Mouse (Mus musculus) right cerebral cortex, adult 2 months (tissue): ENCODE measurements around the gene Tktl1.
"Not testable (repeated sequence)": the region's sequence is repeated elsewhere in the genome, so short reads cannot be mapped to it uniquely, and the experiment has no call there.

ENCODE experiments used
- DNase-seq, 2 experiments: peaks; one replicate each; pipeline ENCODE4 v3.0.0; 2021 to 2022; ENCODE audit warnings: low spot score in 2 of 2

The Tktl1 gene

DNA sequence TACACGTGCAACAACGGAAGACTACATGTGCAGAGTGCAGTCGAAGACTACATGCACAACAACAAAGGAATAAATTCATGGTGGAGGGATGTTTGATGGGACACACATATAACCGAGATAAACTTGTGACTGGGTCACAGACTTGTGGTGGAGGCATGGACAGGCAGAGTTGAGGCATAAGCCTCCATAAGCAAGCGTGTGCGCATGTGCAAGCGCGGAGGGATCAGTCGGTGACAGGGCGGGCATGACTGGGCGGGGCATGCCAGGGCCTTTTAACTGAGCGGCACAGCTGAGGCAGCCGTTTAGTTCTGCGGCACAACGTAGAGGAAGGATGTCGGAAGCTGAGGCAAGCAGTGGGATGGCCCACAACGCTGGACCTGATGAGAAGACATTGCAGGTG lies at the start of gene Tktl1:
Gene Tktl1, plus strand, starts transcription at position 301 of the 400 bp plus-strand sequence.
- DNase-seq: no peak

DNA sequence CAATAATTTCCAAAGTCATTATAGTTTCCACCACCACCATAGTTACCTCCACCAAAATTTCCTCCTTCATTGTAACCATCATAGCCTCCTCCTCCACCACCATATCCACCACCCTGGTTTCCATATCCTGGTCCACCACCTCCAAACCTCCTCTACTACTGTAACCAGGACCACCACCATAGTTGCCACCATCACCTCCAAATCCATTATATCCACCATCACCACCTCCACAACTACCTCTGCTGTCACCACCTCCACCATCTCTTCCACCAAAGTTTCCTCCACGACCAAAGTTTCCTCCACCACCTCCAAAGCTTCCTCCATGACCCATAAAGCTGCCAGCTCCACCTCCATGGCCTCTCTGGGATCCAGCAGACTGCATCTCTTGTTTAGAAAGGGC lies 41.8 kb upstream of the Tktl1 start, which contains the start of gene Mecp2:
Gene Mecp2, minus strand, starts transcription at position 101 of the 400 bp plus-strand sequence.
- DNase-seq: not testable (repeated sequence)

DNA sequence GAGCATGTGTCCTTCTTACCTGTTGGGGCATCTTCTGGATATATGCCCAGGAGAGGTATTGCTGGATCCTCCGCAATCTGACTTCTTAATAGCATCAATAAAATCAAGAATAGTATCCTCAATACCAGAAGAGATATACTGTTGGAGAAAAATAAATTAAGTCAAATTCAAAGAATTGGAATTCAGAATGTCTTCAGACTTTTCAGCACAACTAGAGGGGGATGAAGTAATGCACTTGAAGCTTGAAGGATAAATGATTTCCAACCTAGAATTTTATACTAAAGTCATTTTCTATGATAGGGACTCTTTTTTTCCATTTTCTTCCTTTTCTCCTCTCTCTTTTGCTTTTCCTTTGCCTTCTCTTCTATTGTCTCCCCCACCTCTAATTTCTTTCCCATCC lies 9.3 kb upstream of the Tktl1 start, which contains the start of gene Tex28:
Gene Tex28, minus strand, starts transcription at position 101 of the 400 bp plus-strand sequence.
- no peak for DNase-seq

DNA sequence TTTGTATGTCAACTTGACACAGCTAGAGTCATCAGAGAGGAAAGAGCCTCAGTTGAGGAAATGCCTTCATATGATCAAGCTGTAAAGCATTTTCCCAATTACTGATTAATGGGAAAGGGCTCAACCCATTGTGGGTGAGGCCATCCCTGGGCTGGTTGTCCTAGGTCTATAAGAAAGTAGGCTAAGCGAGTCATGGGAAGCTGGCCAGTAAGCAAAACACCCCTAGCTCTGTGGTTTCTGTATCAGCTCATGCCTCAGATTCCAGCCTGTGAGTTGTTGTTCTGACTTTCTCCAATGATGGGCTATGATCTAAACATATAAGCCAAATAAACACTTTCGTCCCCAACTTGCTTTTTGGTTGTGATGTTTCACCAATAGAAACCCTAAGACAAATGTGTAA lies 26.5 kb downstream of the Tktl1 start:
- DNase-seq: no peak

DNA sequence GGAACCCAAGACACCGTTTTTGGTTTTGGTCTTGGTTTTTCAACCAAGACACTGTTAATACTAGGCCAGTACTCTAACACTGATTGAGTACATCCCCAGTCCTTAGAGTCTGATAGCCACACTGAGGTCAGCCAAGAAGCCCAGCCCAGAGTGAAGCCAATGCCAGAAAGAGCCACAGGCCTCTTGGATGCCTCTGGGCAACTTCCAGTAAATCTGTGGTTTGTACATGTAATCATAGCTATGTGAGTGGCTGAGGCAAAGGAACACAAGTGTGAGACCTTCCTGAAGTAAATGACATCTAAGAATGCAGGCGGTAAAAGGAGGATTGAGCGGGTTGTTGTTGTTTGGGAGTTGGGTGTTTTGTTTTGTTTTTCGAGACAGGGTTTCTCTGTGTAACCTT lies 41.4 kb downstream of the Tktl1 start:
- DNase-seq: no peak

DNA sequence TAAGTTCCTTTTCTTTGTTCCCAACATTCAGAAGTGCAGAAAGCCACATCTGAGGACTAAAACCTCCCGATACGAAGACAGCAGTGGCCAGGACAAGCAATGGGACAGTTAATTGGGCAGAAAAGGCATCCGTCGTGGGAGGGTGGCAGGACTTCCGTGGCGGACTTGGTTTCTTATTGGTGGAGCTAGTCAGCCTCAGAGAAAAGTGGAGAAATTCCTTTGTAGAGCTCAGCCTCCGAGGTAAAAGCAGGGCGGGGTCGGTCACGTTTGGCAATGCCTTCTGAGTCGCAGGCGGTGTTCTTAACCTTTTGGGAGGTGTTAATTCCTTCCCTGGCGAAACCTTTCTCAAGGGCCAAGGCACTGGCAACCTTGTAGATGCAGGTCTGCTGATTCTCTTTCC lies 42.4 kb downstream of the Tktl1 start:
- no peak for DNase-seq

DNA sequence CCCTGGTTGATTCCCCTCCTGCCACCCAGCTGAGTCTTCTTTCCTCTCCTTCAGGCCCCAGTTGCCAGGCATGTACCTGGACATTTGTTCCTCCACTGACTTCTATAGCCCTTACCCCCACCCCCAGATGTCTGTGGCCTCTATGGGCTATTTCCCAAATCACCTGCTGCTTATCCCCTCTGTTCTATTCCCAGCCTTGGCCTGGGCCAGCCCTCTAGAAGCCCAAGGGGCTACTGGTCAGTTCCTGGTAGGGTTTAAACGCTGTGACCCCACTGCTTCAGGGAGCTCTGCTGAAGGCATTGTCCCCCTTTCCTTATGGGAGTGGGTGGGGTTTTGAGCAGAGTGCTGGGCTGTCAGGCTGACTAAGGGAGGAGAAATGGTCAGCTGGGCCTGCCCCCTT lies 43.0 kb downstream of the Tktl1 start:
- DNase-seq: not testable (repeated sequence)

DNA sequence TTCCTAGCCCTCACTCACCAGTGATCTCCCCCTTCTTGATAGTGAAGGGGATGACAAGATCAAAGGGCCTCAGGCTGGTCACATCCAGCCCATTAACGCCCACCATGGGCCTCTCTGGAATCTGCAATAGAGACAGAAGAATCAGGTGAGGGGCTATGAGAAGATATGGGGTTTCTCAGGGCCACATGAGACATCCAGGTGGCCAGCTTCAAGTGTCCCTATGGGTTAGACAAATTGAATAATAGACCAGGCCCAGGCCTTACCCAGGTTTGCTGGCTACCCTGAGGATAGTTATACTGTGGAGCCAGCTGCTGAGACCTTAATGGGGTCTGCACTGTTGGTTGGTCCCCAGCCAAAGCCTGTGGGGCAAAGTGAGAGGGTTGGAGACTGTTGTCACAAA lies 53.0 kb downstream of the Tktl1 start:
- DNase-seq: no peak

DNA sequence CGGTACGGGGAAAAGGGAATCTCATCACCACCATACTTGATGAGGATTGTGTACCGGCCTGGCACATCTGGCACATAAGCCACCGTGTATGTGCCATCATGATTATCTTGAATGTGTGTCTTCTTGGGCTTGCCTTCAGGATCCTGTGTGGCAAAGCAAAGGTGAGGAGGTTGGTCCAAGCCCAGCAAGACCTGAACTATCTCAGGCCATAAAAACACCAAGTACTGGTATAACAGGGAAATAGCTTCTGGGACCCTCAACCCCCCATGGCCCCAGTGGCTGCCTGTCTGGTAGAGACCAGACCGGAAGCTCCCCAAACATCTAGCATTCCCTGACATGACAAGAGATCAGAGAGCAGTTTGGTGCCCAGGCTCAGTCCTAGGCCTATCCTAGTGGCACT lies 56.1 kb downstream of the Tktl1 start:
- DNase-seq: no peak

DNA sequence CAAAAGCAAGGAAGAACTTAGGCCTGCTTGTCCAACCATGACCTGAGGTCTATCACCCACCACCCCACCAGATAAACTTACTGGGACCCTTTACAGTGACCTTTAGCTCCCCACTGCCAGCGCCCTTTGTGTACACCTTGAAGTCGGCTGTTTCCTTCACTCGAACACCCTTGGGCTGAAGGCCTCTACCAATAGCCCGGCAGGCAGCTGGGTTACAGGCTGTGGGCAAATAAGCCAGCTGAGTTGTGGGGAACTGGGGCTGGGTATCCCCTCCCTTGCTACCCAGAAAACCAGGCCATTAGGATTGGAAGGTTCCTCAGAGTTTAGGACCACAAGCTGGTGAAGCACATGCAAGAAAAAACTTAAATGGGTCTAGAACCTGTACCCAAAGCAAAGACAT lies 63.3 kb downstream of the Tktl1 start:
- DNase-seq: no peak

DNA sequence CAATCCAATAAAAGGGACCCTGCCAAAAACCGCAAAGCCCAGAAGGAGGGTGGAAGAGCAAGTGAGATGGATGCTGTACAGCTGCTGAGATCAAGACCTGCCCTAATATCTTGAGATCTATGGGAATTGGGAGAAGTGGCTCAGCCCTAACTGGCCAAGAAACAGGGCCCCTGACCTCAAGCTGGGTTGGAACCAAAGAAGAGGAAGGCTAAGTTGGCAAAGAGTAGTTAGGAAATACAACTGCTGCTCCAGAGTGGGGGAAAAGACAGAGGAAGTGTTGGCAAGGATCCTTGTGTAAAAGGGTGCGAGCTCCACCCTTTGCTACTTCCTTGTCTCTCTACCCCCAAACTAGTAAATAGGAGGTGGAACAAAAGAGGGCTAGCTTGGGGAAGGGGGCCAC lies 66.3 kb downstream of the Tktl1 start:
- DNase-seq: no peak

DNA sequence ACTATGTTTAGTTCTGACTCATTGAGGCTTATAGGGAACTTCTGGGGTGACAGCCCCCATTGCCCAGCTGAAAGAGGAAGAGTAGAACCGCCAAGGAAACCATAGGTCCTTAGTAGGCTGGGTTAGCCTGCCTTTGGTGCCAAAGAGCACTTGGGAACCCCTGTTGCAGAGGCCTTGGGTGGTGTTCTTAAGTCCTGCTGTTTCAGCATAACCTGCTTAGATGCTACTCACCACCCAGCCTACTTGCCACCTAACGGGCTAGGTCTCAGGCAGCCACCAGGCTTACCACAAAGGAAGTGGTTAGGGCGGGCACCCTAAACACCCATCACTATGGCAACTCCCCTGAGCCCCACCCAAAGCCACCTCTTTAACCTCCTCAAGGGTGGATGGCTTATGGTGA lies 66.7 kb downstream of the Tktl1 start:
- no peak for DNase-seq

DNA sequence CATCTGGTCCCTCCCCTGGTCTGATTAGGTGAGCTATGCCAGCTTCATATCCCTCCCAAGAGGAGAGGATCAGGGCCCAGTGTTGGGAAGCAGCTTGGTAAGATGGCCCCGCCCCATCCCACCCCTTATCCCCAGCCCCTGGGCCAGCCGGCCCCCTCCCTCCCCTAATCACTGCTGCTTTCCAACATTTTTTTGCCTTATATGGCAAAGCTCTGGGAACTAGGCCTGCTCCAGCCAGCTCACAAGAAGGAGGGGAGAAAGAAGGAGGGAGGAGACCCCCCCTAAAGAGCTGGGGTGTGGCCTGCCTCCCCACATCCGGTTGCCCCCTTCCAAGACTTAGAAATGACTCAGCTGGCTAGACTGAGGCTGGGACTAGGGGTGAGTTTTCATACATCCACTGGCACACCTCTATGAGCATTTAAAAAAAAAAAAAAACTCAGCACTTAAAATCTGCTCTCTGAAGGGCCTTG lies 67.6 kb downstream of the Tktl1 start:
- no peak for DNase-seq

DNA sequence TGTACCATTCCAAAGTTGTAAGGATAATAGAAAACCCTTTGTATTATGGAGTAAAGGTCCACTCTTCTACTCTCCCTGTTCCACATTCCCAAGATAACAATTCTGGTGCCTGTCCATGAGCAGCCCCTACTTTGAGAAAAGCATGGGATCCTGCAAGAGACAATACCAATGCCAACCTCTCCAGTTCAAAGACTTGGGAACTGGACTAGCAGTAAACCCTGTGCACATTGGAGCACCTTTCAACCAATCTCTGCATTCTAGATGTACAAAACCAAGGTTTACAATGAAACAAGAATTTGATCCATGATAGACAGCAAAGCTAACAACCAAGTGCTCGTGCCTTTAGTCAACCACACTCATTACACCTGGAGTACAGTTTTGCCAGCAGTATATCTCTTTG lies 68.0 kb downstream of the Tktl1 start:
- DNase-seq: no peak

DNA sequence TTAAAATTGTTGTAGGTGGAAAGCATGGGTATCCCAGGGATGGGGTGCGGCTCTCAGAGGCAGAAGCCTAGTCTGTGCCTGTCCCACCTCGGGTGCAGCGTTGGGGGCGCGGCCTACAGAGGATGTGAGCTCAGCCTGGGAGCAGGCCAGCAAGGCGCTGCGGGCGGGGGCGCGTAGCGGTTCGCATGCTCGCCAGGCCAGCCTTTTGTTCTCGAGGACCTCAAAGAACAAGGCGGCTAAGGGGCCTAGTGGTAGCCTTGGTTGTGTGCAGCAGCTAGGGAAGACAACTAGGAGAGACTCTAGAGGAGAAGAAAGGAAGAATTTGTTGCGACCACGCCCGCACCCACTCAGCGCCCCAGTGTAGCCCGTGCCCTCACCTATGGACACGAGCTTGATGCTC lies 68.6 kb downstream of the Tktl1 start:
- peak; percentile 44 to 68 for DNase-seq

DNA sequence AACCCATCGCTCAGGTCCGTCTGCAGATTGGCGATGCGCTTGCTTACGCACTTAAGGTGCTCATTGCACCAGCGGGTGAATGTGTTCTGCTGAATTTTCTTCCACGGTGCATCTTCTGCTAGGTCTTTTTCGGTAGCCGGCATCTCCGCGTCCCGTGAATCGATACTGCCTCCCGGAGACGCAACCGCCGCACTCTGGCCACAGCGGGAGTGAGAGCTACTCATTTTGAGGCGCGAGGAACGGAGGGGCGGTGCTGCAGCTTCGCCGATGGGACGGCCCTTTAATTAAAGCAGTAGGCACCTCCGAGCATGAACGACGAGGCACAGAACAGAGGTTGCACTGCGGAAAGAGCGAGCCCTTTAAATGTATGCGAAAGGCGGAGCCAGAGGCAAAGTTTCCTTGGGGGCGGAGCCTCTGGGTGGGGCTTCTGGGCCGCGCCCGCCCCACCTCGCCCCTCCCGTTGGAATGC lies 69.2 kb downstream of the Tktl1 start:
- peak; percentile 80 to 88 for DNase-seq

DNA sequence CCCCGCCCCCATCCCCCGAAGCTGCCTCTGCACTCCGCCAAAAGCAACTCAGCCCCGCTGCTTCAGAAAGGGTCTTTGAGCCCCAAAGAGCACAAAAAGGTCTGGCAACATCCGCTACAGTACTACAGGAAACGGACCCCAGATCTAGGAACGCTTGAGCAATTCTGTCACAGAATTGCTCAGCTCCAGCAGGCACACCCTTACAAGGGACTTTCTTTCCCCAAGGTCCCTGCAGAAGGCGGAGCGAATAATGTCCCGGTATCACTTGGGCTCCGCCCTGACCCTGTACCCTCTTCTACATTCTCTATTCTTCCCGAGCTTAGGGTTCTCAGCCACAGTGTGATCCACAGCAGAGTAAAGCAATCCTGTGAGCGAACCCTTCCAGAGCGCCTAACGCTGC lies 69.6 kb downstream of the Tktl1 start:
- DNase-seq: no peak

DNA sequence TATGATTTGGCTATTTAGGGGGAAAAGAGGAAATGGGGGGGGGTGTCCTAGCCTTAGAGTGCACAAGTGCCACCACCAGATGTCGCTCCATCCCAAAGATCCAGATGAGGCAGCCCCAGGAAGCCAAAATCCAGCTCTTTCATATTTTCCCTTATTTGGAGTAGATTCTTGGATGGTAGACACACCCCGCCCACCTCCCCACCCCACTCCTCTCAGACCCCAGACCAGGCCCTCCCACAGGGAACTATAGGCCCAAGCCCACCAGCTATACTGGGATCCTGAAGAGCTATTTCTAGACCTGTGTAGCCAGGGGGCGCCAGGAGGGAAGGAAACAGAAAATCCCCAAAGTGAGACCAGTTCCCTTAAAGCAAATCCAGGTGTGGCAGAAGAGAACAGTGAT lies 71.6 kb downstream of the Tktl1 start:
- peak; percentile 47 to 52 for DNase-seq

DNA sequence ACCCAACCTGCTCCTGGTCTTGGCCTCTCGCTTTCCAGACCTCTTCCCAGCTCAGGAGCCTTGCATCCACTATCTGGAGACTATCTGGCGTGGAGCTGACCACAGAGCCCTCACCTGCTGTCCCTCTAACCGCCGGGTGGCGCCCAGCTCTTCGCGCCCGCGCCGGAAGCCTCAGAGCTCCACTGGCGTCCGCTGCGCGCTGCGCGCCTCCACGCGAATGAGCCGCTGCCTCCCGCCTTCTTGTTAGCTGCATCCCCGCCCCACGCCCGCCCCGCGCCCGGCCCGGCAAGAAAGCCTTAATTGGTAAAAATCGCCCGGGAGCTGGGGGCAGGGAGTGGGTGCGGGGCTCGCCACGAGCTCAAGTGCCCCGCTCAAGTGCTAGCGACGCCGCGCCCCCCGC lies 72.6 kb downstream of the Tktl1 start, which contains the start of gene Flna:
Gene Flna, minus strand, starts transcription at position 206 of the 400 bp plus-strand sequence.
- peak; percentile 57 to 63 for DNase-seq

DNA sequence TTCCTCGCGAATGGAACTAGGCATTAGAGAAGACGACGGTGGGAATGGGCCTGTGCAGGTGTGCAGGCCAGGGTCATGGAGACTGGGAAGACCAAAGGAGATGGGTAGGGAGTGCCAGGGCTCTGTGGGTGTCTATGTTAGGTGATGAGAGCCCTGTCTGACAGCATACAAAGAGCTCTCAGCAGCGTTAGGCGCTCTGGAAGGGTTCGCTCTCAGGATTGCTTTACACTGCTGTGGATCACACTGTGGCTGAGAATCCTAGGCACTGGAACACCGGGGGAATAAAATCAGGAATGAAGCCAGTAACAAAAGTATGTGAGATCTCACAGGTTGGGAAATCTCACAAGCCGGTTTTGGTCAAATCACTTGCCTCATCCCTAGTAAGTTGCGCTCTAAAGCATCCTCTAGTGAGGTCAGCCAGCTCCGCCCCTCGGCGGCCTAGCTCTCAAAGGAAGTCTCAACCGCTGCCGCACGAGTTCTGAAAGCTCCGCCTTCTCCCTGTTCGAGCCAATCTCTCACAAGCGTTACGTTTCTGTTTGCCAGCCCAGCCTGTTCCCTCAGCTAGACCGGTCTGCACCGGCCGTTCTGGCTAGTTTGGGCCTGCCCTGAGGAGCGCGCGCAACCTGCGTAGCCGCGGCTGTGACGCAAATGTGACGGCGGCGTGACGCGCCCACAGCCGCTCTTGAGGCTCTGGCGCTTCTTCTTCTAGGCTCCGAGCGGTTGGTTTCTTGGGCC lies 77.3 kb downstream of the Tktl1 start, which contains the start of gene Emd:
Gene Emd, plus strand, starts transcription at position 535 of the 735 bp plus-strand sequence.
- DNase-seq: peak; percentile 84 to 88

DNA sequence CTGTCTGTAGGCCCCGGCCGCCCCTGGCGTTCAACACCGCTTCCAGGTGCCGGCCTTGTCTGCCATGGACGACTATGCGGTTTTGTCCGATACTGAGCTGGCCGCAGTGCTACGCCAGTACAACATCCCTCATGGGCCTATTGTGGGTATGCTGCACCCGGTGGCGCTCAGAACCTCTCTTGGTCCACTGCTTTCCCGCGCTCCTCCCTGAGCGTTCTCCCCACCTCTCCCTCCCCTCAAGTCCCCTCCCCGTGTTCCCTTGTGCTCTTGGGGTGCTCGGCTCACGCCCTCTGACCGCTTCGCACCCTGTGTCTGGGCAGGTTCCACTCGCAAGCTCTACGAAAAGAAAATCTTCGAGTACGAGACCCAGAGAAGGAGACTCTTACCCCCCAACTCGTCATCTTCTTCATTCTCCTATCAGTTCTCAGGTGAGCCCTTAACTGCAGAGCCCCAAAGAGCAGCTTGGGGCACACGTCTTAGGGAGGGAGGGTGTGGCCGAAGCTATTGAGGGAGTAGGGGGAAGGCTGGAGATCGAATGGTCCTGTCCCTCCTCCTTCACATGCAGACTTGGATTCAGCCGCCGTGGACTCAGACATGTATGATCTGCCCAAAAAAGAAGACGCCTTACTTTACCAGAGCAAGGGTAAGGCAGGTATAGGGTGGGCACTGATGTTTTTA lies 78.0 kb downstream of the Tktl1 start:
- no peak for DNase-seq

DNA sequence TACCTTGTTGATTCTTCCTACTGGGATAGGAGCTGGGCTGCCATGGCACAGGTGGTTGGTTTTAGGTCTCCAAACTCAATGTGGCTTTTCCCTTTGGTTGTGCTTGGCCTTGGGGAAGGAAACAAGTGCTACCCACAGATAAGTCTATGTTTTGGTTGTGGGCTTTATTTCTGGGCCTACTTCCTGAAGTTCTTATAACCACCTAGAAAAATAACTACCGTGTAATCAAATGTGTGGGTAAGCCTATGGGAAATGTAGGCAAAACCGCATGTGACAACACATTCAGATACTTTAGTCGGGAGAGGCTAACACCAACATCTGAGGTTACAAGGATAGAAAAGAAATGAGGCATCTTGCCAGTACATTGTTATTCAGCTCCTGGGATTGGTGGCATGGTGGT lies 80.7 kb downstream of the Tktl1 start:
- no peak for DNase-seq
